Mouse (Mus musculus): ENCODE data around the gene Prr15l. TPM values are rescaled to one million over a fixed set of nuclear protein-coding genes. Genes with fewer than 3 reads are reported as not detected.
A peak's percentile ranks its signal among the peaks of the same experiment; 100 is the strongest.

The Prr15l gene
- polyA plus RNA-seq, 1 experiment = not detected

- TF ChIP-seq CTCF (IDR thresholded peaks at IDR 0.05; ENCODE audit: insufficient read depth, low read depth, low read length) = no peak
- no peak overlapping the region for H3K27ac ChIP-seq (ENCODE audit: insufficient read depth, low read depth, low read length)
- WGBS = 32% methylated on average over 13 of the region's 13 CpGs
- no peak overlapping the region for H3K4me3 ChIP-seq (ENCODE audit: insufficient read depth, low read depth, low read length)
- H3K4me1 ChIP-seq (ENCODE audit: control insufficient read depth, insufficient read depth, low read length) = no peaks in the 10 kb centered on the region
These were observed 1.3 kb downstream of the Prr15l start for GRCm38 (mm10) chr11:96929096-96929765.

- Histone ChIP-seq H3K27ac (ENCODE audit: insufficient read depth, low read depth, low read length) (no peak overlapping the region), H3K4me1 (ENCODE audit: control insufficient read depth, insufficient read depth, low read length) (peaks cover 2% of the 10 kb centered on the region; the same call in 1 of the 2 replicates), H3K4me3 (ENCODE audit: insufficient read depth, low read depth, low read length) (no peak overlapping the region)
- WGBS = 65% methylated on average over 9 of the region's 9 CpGs
- TF ChIP-seq POLR2A (IDR thresholded peaks at IDR 0.05; ENCODE audit: insufficient read depth, low read depth, low read length) (no peak), CTCF (IDR thresholded peaks at IDR 0.05; ENCODE audit: insufficient read depth, low read depth, low read length) (no peak)
These were observed 1.9 kb downstream of the Prr15l start for GRCm38 (mm10) chr11:96929766-96930331.

GRCm38 (mm10) chr11:96931327-96932062, 3.6 kb downstream of the Prr15l start:
- TF ChIP-seq POLR2A (IDR thresholded peaks at IDR 0.05; ENCODE audit: insufficient read depth, low read depth, low read length) (no peak), CTCF (IDR thresholded peaks at IDR 0.05; ENCODE audit: insufficient read depth, low read depth, low read length) (no peak)
- 70% methylated on average over 8 of the region's 8 CpGs for WGBS
- Histone ChIP-seq H3K4me3 (ENCODE audit: insufficient read depth, low read depth, low read length) (no peak overlapping the region), H3K27ac (ENCODE audit: insufficient read depth, low read depth, low read length) (no peak overlapping the region), H3K4me1 (ENCODE audit: control insufficient read depth, insufficient read depth, low read length) (peaks cover 4% of the 10 kb centered on the region; the same call in 1 of the 2 replicates)

- Histone ChIP-seq H3K27ac (ENCODE audit: insufficient read depth, low read depth, low read length) (no peak overlapping the region), H3K4me1 (ENCODE audit: control insufficient read depth, insufficient read depth, low read length) (peaks cover 4% of the 10 kb centered on the region; the same call in 1 of the 2 replicates), H3K4me3 (ENCODE audit: insufficient read depth, low read depth, low read length) (no peak overlapping the region)
- no peak for TF ChIP-seq CTCF (IDR thresholded peaks at IDR 0.05; ENCODE audit: insufficient read depth, low read depth, low read length)
- TF ChIP-seq POLR2A (IDR thresholded peaks at IDR 0.05; ENCODE audit: insufficient read depth, low read depth, low read length) = no peak
- 95% methylated on average over 13 of the region's 13 CpGs for WGBS
These were observed 5.8 kb downstream of the Prr15l start for GRCm38 (mm10) chr11:96933562-96934276.

GRCm38 (mm10) chr11:96934921-96935356, 7.0 kb downstream of the Prr15l start:
- H3K4me1 ChIP-seq (ENCODE audit: control insufficient read depth, insufficient read depth, low read length) = peaks cover 4% of the 10 kb centered on the region; the same call in 1 of the 2 replicates
- no peak overlapping the region for H3K4me3 ChIP-seq (ENCODE audit: insufficient read depth, low read depth, low read length)
- no peak overlapping the region for H3K27ac ChIP-seq (ENCODE audit: insufficient read depth, low read depth, low read length)
- 36% methylated on average over 12 of the region's 12 CpGs for WGBS
- TF ChIP-seq POLR2A (IDR thresholded peaks at IDR 0.05; ENCODE audit: insufficient read depth, low read depth, low read length) (no peak), CTCF (IDR thresholded peaks at IDR 0.05; ENCODE audit: insufficient read depth, low read depth, low read length) (no peak)

GRCm38 (mm10) chr11:96935872-96936650, 8.2 kb downstream of the Prr15l start:
- TF ChIP-seq POLR2A (IDR thresholded peaks at IDR 0.05; ENCODE audit: insufficient read depth, low read depth, low read length) (no peak), CTCF (IDR thresholded peaks at IDR 0.05; ENCODE audit: insufficient read depth, low read depth, low read length) (no peak)
- 91% methylated on average over 9 of the region's 9 CpGs for WGBS
- Histone ChIP-seq H3K4me3 (ENCODE audit: insufficient read depth, low read depth, low read length) (no peak overlapping the region), H3K27ac (ENCODE audit: insufficient read depth, low read depth, low read length) (no peak overlapping the region), H3K4me1 (ENCODE audit: control insufficient read depth, insufficient read depth, low read length) (peaks cover 4% of the 10 kb centered on the region; the same call in 1 of the 2 replicates)

- H3K4me3 ChIP-seq (ENCODE audit: insufficient read depth, low read depth, low read length) = no peak overlapping the region
- TF ChIP-seq CTCF (IDR thresholded peaks at IDR 0.05; ENCODE audit: insufficient read depth, low read depth, low read length) (peak; percentile 35; the same call in 1 of the 2 replicates), POLR2A (IDR thresholded peaks at IDR 0.05; ENCODE audit: insufficient read depth, low read depth, low read length) (no peak)
- peaks cover 4% of the 10 kb centered on the region; the same call in 1 of the 2 replicates for H3K4me1 ChIP-seq (ENCODE audit: control insufficient read depth, insufficient read depth, low read length)
- WGBS = 67% methylated on average over 10 of the region's 10 CpGs
- no peak overlapping the region for H3K27ac ChIP-seq (ENCODE audit: insufficient read depth, low read depth, low read length)
These were observed 9.9 kb downstream of the Prr15l start for GRCm38 (mm10) chr11:96937549-96938425.

Measured in olfactory bulb, adult 2 months (tissue).